ENCODE assay signal across 8 mouse cellular contexts in genomic region chr6:58906852-58907261, GRCm38 (mm10). TPM values are rescaled to one million over a fixed set of nuclear protein-coding genes. Genes with fewer than 3 reads are reported as not detected.
DNase-seq lines count a peak whose midpoint lies in the region; ATAC-seq lines count a peak whose summit lies in the region.

Gene Nap1l5, minus strand, starts transcription at chr6:58907076.

- peaks cover 14% of the 10 kb centered on the region; the same call in 1 of the 2 replicates for H3K27me3 ChIP-seq in liver, embryonic 15.5 days

- no peaks in the 10 kb centered on the region for H3K9me3 ChIP-seq in liver, embryonic 15.5 days (replicated peaks)

- H3K4me2 ChIP-seq in liver, embryonic 15.5 days: peak within 1 kb of the TSS; percentile 43

- no peak within 1 kb of the TSS for H3K27ac ChIP-seq in liver, embryonic 15.5 days (replicated peaks)

- H3K36me3 ChIP-seq in liver, embryonic 15.5 days (replicated peaks): no peaks in the 10 kb centered on the region

- intact Hi-C loops in gastrocnemius, postnatal 36 days (cut with DNase I): no loop called here

- DNase-seq in gastrocnemius, postnatal 25 days: peak; percentile 30
- DNase-seq in gastrocnemius, postnatal 36 days: no peak
- peak; percentile 81 to 82 for DNase-seq in cerebellum, postnatal 36 days
- DNase-seq in kidney, postnatal 14 days: peak; percentile 18
- DNase-seq in retina, adult 2 months (ENCODE audit: low read depth, low spot score): peak; percentile 34
- no peak for DNase-seq in thymus, postnatal 4 days

- no peaks in the 10 kb centered on the region for H3K4me1 ChIP-seq in liver, embryonic 15.5 days (replicated peaks)

- peak; percentile 48 for ATAC-seq in granulocyte monocyte progenitor cell, adult 5-6 weeks (replicated peaks; ENCODE audit: poor library complexity, severe bottlenecking)
- no peak for ATAC-seq in liver, embryonic 15.5 days (ENCODE audit: insufficient read depth)

- H3K9ac ChIP-seq in liver, embryonic 15.5 days: no peak within 1 kb of the TSS

- 55% methylated on average over 34 of the region's 34 CpGs for WGBS in liver, embryonic 15.5 days (ENCODE audit: insufficient replicate concordance)

- peak within 1 kb of the TSS; percentile 18; the same call in 1 of the 2 replicates for H3K4me3 ChIP-seq in liver, embryonic 15.5 days (replicated peaks)

RNA-seq across cellular contexts. Expression of gene Nap1l5, which starts in this region (rescaled TPM):
- total RNA-seq in gastrocnemius, postnatal 25 days (2021): under 1 TPM; 0.15 to 0.24 TPM
- total RNA-seq in gastrocnemius, postnatal 36 days (2021): not detected
- total RNA-seq in granulocyte monocyte progenitor cell, adult 5-6 weeks (2014; fragmentation: Nextera tagmentation): not detected in 2 replicates
- not detected in 2 replicates for total RNA-seq in granulocyte monocyte progenitor cell, adult 5-6 weeks (2017)
- 0.06 and 0.10 TPM in 2 replicates for polyA plus RNA-seq in liver, embryonic 15.5 days (2015; fragmentation: Nextera tagmentation; extraction: Ambion mirVana)

Comparison
In these comparisons a context has a peak if more than half of its experiments do, and no peak if none do; other contexts are left out.
1. Peak in DNase-seq in gastrocnemius, postnatal 25 days; RNA of the gene not detected or under 1 TPM.
2. Peak in ATAC-seq in granulocyte monocyte progenitor cell, adult 5-6 weeks; RNA of the gene not detected or under 1 TPM.
3. DNase-seq: peak in cerebellum, postnatal 36 days (2 of 2), kidney, postnatal 14 days (single experiment) and retina, adult 2 months (single experiment); none in gastrocnemius, postnatal 36 days (0 of 2) and thymus, postnatal 4 days (single experiment).